Comparison of ENCODE assay signal across 11 mouse cellular contexts in genomic region chr9:20902174-20902491, GRCm38 (mm10). TPM values are rescaled to one million over a fixed set of nuclear protein-coding genes. Genes with fewer than 3 reads are reported as not detected.
DNase-seq lines count a peak whose midpoint lies in the region; ATAC-seq and TF ChIP-seq lines count a peak whose summit lies in the region.
"Had no signal": no experiment of that assay in that cellular context is flagged by ENCODE, and none has a peak within 500 bp of the region (broad histone marks: within the 10 kb centered on the region; RNA-seq: fewer than 3 reads in every experiment).

No protein-coding gene starts in this region.

- no peak for DNase-seq in forebrain, postnatal 0 days
- peak; percentile 61 for DNase-seq in liver, embryonic 11.5 days (ENCODE audit: low spot score)
- DNase-seq in liver, result no peak
- DNase-seq in embryonic facial prominence, embryonic 10.5 days (ENCODE audit: low spot score), result no peak
- no peak for DNase-seq in layer of hippocampus, adult 8-10 months (ENCODE audit: low spot score in 2 of 2)
- no peak for DNase-seq in cerebellum, adult 8-10 months
- DNase-seq: cerebellum, postnatal 25 days; gastrocnemius, adult 2 months had no signal

- no peaks in the 10 kb centered on the region for H3K9me3 ChIP-seq in forebrain, postnatal 0 days (ENCODE audit: low read length)
- no peaks in the 10 kb centered on the region for H3K9me3 ChIP-seq in forebrain, embryonic 16.5 days (ENCODE audit: control insufficient read depth, low read length)
- no peaks in the 10 kb centered on the region for H3K9me3 ChIP-seq in liver, embryonic 11.5 days (ENCODE audit: control insufficient read depth, low read length)
- H3K9me3 ChIP-seq in embryonic facial prominence, embryonic 10.5 days, result no peaks in the 10 kb centered on the region
- H3K9me3 ChIP-seq: neural tube, embryonic 12.5 days had no signal

- ATAC-seq in forebrain, postnatal 0 days, result no peak
- no peak for ATAC-seq in forebrain, embryonic 16.5 days
- ATAC-seq in liver, embryonic 11.5 days (replicated peaks; ENCODE audit: low FRiP score), result peak; percentile 74
- peak; percentile 71 for ATAC-seq in megakaryocyte-erythroid progenitor cell, adult 5-6 weeks (replicated peaks; ENCODE audit: low FRiP score, low TSS enrichment, poor library complexity, severe bottlenecking)

- H3K27ac ChIP-seq in forebrain, postnatal 0 days (ENCODE audit: low read depth, low read length), result 0 out of 2 replicates have a peak overlapping the region, but pooled peaks have one; percentile 15
- no peak overlapping the region for H3K27ac ChIP-seq in forebrain, embryonic 16.5 days (ENCODE audit: low read length)
- peak overlapping the region; percentile 85 for H3K27ac ChIP-seq in liver, embryonic 11.5 days (ENCODE audit: low read depth, low read length)
- 0 out of 2 replicates have a peak overlapping the region, but pooled peaks have one; percentile 30 for H3K27ac ChIP-seq in embryonic facial prominence, embryonic 10.5 days (replicated peaks)
- H3K27ac ChIP-seq: gastrocnemius, adult 2 months; neural tube, embryonic 12.5 days had no signal

- no peaks in the 10 kb centered on the region for H3K27me3 ChIP-seq in forebrain, postnatal 0 days (ENCODE audit: insufficient read depth, low read length)
- no peaks in the 10 kb centered on the region for H3K27me3 ChIP-seq in forebrain, embryonic 16.5 days (replicated peaks; ENCODE audit: control insufficient read depth, insufficient read depth, low read length)
- H3K27me3 ChIP-seq in liver, embryonic 11.5 days (replicated peaks; ENCODE audit: control insufficient read depth, insufficient read depth, low read length), result no peaks in the 10 kb centered on the region
- no peaks in the 10 kb centered on the region for H3K27me3 ChIP-seq in embryonic facial prominence, embryonic 10.5 days (replicated peaks; ENCODE audit: low read depth, poor library complexity, severe bottlenecking)
- H3K27me3 ChIP-seq: neural tube, embryonic 12.5 days had no signal

- TF ChIP-seq CTCF in forebrain, postnatal 0 days (IDR thresholded peaks at IDR 0.05; ENCODE audit: low read depth), result no peak

- peaks cover 7% of the 10 kb centered on the region; the same call in 1 of the 2 replicates for H3K4me1 ChIP-seq in forebrain, postnatal 0 days (ENCODE audit: insufficient read depth)
- peaks cover 8% of the 10 kb centered on the region for H3K4me1 ChIP-seq in forebrain, embryonic 16.5 days (replicated peaks; ENCODE audit: control insufficient read depth, insufficient read depth, low read length)
- H3K4me1 ChIP-seq in liver, embryonic 11.5 days (replicated peaks; ENCODE audit: control insufficient read depth, insufficient read depth, low read length), result peaks cover 19% of the 10 kb centered on the region
- peaks cover 16% of the 10 kb centered on the region for H3K4me1 ChIP-seq in embryonic facial prominence, embryonic 10.5 days

- peaks cover 20% of the 10 kb centered on the region for H3K36me3 ChIP-seq in forebrain, postnatal 0 days (ENCODE audit: insufficient read depth)
- H3K36me3 ChIP-seq in forebrain, embryonic 16.5 days (ENCODE audit: control insufficient read depth, insufficient read depth), result peaks cover 14% of the 10 kb centered on the region; the same call in 1 of the 2 replicates
- peaks cover 23% of the 10 kb centered on the region for H3K36me3 ChIP-seq in liver, embryonic 11.5 days (ENCODE audit: control insufficient read depth, insufficient read depth, low read length)
- H3K36me3 ChIP-seq in embryonic facial prominence, embryonic 10.5 days (replicated peaks), result peaks cover 42% of the 10 kb centered on the region

- 48% methylated on average over 6 of the region's 6 CpGs for WGBS in forebrain, postnatal 0 days
- WGBS in forebrain, embryonic 16.5 days, result 44% methylated on average over 6 of the region's 6 CpGs
- WGBS in liver, embryonic 11.5 days, result 13% methylated on average over 6 of the region's 6 CpGs
- 49% methylated on average over 6 of the region's 6 CpGs for WGBS in embryonic facial prominence, embryonic 10.5 days

- H3K9ac ChIP-seq in forebrain, postnatal 0 days, result no peak overlapping the region
- H3K9ac ChIP-seq in forebrain, embryonic 16.5 days (replicated peaks; ENCODE audit: low read depth, low read length), result no peak overlapping the region
- peak overlapping the region; percentile 48; the same call in 1 of the 2 replicates for H3K9ac ChIP-seq in liver, embryonic 11.5 days (ENCODE audit: low read depth, low read length)
- H3K9ac ChIP-seq: neural tube, embryonic 12.5 days had no signal

- no peak overlapping the region for H3K4me3 ChIP-seq in forebrain, postnatal 0 days (ENCODE audit: low read depth, low read length)
- no peak overlapping the region for H3K4me3 ChIP-seq in forebrain, embryonic 16.5 days (replicated peaks; ENCODE audit: low read length)
- peak overlapping the region; percentile 15; the same call in 1 of the 2 replicates for H3K4me3 ChIP-seq in liver, embryonic 11.5 days (ENCODE audit: low read depth, low read length)
- H3K4me3 ChIP-seq in embryonic facial prominence, embryonic 10.5 days, result no peak overlapping the region
- H3K4me3 ChIP-seq: gastrocnemius, adult 2 months; neural tube, embryonic 12.5 days had no signal

- no peak overlapping the region for H3K4me2 ChIP-seq in forebrain, postnatal 0 days (ENCODE audit: low read depth)
- no peak overlapping the region for H3K4me2 ChIP-seq in forebrain, embryonic 16.5 days (ENCODE audit: low read length)
- peak overlapping the region; percentile 59 for H3K4me2 ChIP-seq in liver, embryonic 11.5 days
- H3K4me2 ChIP-seq: neural tube, embryonic 12.5 days had no signal

RNA-seq across cellular contexts. Expression of gene Eif3g, which starts 3.7 kb away (rescaled TPM):
- total RNA-seq in forebrain, postnatal 0 days (2014; rRNA removed), result 129 and 137 TPM in 2 replicates
- polyA plus RNA-seq in forebrain, postnatal 0 days (2015; fragmentation: Nextera tagmentation; extraction: Ambion mirVana), result 232 and 242 TPM in 2 replicates
- 260 and 268 TPM in 2 replicates for polyA plus RNA-seq in forebrain, embryonic 16.5 days (2015; fragmentation: Nextera tagmentation; extraction: Ambion mirVana)
- 440 and 448 TPM in 2 replicates for polyA plus RNA-seq in liver, embryonic 11.5 days (2014; fragmentation: Nextera tagmentation; extraction: Ambion mirVana)
- 411 and 431 TPM in 2 replicates for polyA plus RNA-seq in embryonic facial prominence, embryonic 10.5 days (2016; fragmentation: Nextera tagmentation; extraction: Ambion mirVana)
- total RNA-seq in megakaryocyte-erythroid progenitor cell, adult 5-6 weeks (2014; fragmentation: Nextera tagmentation), result 308 and 325 TPM in 2 replicates
- 259 and 301 TPM in 2 replicates for total RNA-seq in megakaryocyte-erythroid progenitor cell, adult 5-6 weeks (2017)
- total RNA-seq in layer of hippocampus, adult 8-10 months (2022), result 100 to 1,000 TPM; 118 to 139 (median 131) TPM

RNA-seq across cellular contexts. Expression of gene Ppan, which starts 14.2 kb away (rescaled TPM):
- total RNA-seq in forebrain, postnatal 0 days (2014; rRNA removed), result 55.5 and 72.4 TPM in 2 replicates
- polyA plus RNA-seq in forebrain, postnatal 0 days (2015; fragmentation: Nextera tagmentation; extraction: Ambion mirVana), result 40.7 and 43.1 TPM in 2 replicates
- polyA plus RNA-seq in forebrain, embryonic 16.5 days (2015; fragmentation: Nextera tagmentation; extraction: Ambion mirVana), result 59.6 and 60.4 TPM in 2 replicates
- polyA plus RNA-seq in liver, embryonic 11.5 days (2014; fragmentation: Nextera tagmentation; extraction: Ambion mirVana), result 170 and 178 TPM in 2 replicates
- 99.2 and 100 TPM in 2 replicates for polyA plus RNA-seq in embryonic facial prominence, embryonic 10.5 days (2016; fragmentation: Nextera tagmentation; extraction: Ambion mirVana)
- total RNA-seq in megakaryocyte-erythroid progenitor cell, adult 5-6 weeks (2014; fragmentation: Nextera tagmentation), result 127 and 174 TPM in 2 replicates
- total RNA-seq in megakaryocyte-erythroid progenitor cell, adult 5-6 weeks (2017), result 154 and 175 TPM in 2 replicates
- total RNA-seq in layer of hippocampus, adult 8-10 months (2022), result 10 to 100 TPM; 21.8 to 28.1 (median 24.6) TPM

RNA-seq across cellular contexts. Expression of gene Angptl6, which starts 22.6 kb away (rescaled TPM):
- total RNA-seq in forebrain, postnatal 0 days (2014; rRNA removed), result 8.6 and 13.8 TPM in 2 replicates
- 16.4 and 20.6 TPM in 2 replicates for polyA plus RNA-seq in forebrain, postnatal 0 days (2015; fragmentation: Nextera tagmentation; extraction: Ambion mirVana)
- polyA plus RNA-seq in forebrain, embryonic 16.5 days (2015; fragmentation: Nextera tagmentation; extraction: Ambion mirVana), result 16.6 and 20.2 TPM in 2 replicates
- 9.4 TPM in 2 replicates for polyA plus RNA-seq in liver, embryonic 11.5 days (2014; fragmentation: Nextera tagmentation; extraction: Ambion mirVana)
- polyA plus RNA-seq in embryonic facial prominence, embryonic 10.5 days (2016; fragmentation: Nextera tagmentation; extraction: Ambion mirVana), result 3.2 and 3.3 TPM in 2 replicates
- total RNA-seq in megakaryocyte-erythroid progenitor cell, adult 5-6 weeks (2014; fragmentation: Nextera tagmentation), result 1.1 and 2.7 TPM in 2 replicates
- 0.42 TPM in 1 of 2 replicates, not detected in the other for total RNA-seq in megakaryocyte-erythroid progenitor cell, adult 5-6 weeks (2017)
- total RNA-seq in layer of hippocampus, adult 8-10 months (2022), result 1 to 10 TPM; 6.8 to 8.9 (median 8.5) TPM

RNA-seq across cellular contexts. Expression of gene A230050P20Rik, which starts 33.7 kb away (rescaled TPM):
- 18.0 and 22.1 TPM in 2 replicates for total RNA-seq in forebrain, postnatal 0 days (2014; rRNA removed)
- 5.0 and 19.6 TPM in 2 replicates for polyA plus RNA-seq in forebrain, postnatal 0 days (2015; fragmentation: Nextera tagmentation; extraction: Ambion mirVana)
- 4.6 and 8.8 TPM in 2 replicates for polyA plus RNA-seq in forebrain, embryonic 16.5 days (2015; fragmentation: Nextera tagmentation; extraction: Ambion mirVana)
- 7.1 and 8.8 TPM in 2 replicates for polyA plus RNA-seq in liver, embryonic 11.5 days (2014; fragmentation: Nextera tagmentation; extraction: Ambion mirVana)
- 1.1 and 2.2 TPM in 2 replicates for polyA plus RNA-seq in embryonic facial prominence, embryonic 10.5 days (2016; fragmentation: Nextera tagmentation; extraction: Ambion mirVana)
- total RNA-seq in megakaryocyte-erythroid progenitor cell, adult 5-6 weeks (2014; fragmentation: Nextera tagmentation), result 37.9 and 44.3 TPM in 2 replicates
- total RNA-seq in megakaryocyte-erythroid progenitor cell, adult 5-6 weeks (2017), result 11.9 and 24.0 TPM in 2 replicates
- 10 to 100 TPM; 83.6 to 95.7 (median 90.0) TPM for total RNA-seq in layer of hippocampus, adult 8-10 months (2022)

RNA-seq across cellular contexts. Expression of gene Dnmt1, which starts 57.6 kb away (rescaled TPM):
- total RNA-seq in forebrain, postnatal 0 days (2014; rRNA removed), result 83.1 and 101 TPM in 2 replicates
- polyA plus RNA-seq in forebrain, postnatal 0 days (2015; fragmentation: Nextera tagmentation; extraction: Ambion mirVana), result 36.2 and 39.9 TPM in 2 replicates
- polyA plus RNA-seq in forebrain, embryonic 16.5 days (2015; fragmentation: Nextera tagmentation; extraction: Ambion mirVana), result 85.3 and 88.9 TPM in 2 replicates
- 85.1 and 87.5 TPM in 2 replicates for polyA plus RNA-seq in liver, embryonic 11.5 days (2014; fragmentation: Nextera tagmentation; extraction: Ambion mirVana)
- polyA plus RNA-seq in embryonic facial prominence, embryonic 10.5 days (2016; fragmentation: Nextera tagmentation; extraction: Ambion mirVana), result 168 and 176 TPM in 2 replicates
- 163 and 192 TPM in 2 replicates for total RNA-seq in megakaryocyte-erythroid progenitor cell, adult 5-6 weeks (2014; fragmentation: Nextera tagmentation)
- total RNA-seq in megakaryocyte-erythroid progenitor cell, adult 5-6 weeks (2017), result 190 and 210 TPM in 2 replicates
- total RNA-seq in layer of hippocampus, adult 8-10 months (2022), result 10 to 100 TPM; 32.9 to 38.4 (median 35.2) TPM

Comparison
In these comparisons a context has a peak if more than half of its experiments do, and no peak if none do; other contexts are left out.
1. ATAC-seq: peak in liver, embryonic 11.5 days (single experiment) and megakaryocyte-erythroid progenitor cell, adult 5-6 weeks (single experiment); none in forebrain, postnatal 0 days (single experiment) and forebrain, embryonic 16.5 days (single experiment).